Mouse (Mus musculus) erythroblast, embryonic 14.5 days (primary cell): Measurements from ENCODE around the gene Ldlrap1.

Source experiments
- GATA1 ChIP-seq: IDR thresholded peaks from 2 replicates; pipeline ENCODE4 v1.6.1; 2012; ENCODE audit warnings: low read length, inconsistent platforms, mixed read lengths
- TAL1 ChIP-seq: IDR thresholded peaks from 3 replicates; pipeline ENCODE4 v1.6.1; 2012; ENCODE audit warnings: low read length, inconsistent platforms, mixed read lengths

GRCm38 (mm10) chr4:134760281-134760680, 7.5 kb downstream of the Ldlrap1 start:
- TF ChIP-seq GATA1 (no peak), TAL1 (no peak)
